Comparison of ENCODE assay signal across 8 mouse cellular contexts in genomic region chr10:79959412-79959811, GRCm38 (mm10). TPM values are rescaled to one million over a fixed set of nuclear protein-coding genes. Genes with fewer than 3 reads are reported as not detected.
DNase-seq lines count a peak whose midpoint lies in the region; ATAC-seq and TF ChIP-seq lines count a peak whose summit lies in the region.
"Not testable (repeated sequence)": the region's sequence is repeated elsewhere in the genome, so short reads cannot be mapped to it uniquely, and the experiment has no call there.

No protein-coding gene starts in this region.

- peak overlapping the region; percentile 98 for H3K4me3 ChIP-seq in embryonic facial prominence, embryonic 13.5 days
- H3K4me3 ChIP-seq in hindbrain, embryonic 14.5 days (replicated peaks; ENCODE audit: low read length) = not testable (repeated sequence)
- peak overlapping the region; percentile 84 for H3K4me3 ChIP-seq in kidney, embryonic 16.5 days (ENCODE audit: low read length)
- peak overlapping the region in 1 of 2 experiments; percentile 26; a peak in 1 of 4 replicates for H3K4me3 ChIP-seq in liver, embryonic 14.5 days (ENCODE audit: insufficient read depth in 1 of 2, low read depth in 2 of 2, low read length in 2 of 2)
- peak overlapping the region; percentile 75 for H3K4me3 ChIP-seq in midbrain, embryonic 13.5 days (replicated peaks)
- peak overlapping the region; percentile 98; the same call in 1 of the 2 replicates for H3K4me3 ChIP-seq in stomach, embryonic 15.5 days (replicated peaks)

- peaks cover 14% of the 10 kb centered on the region for H3K4me1 ChIP-seq in embryonic facial prominence, embryonic 13.5 days
- H3K4me1 ChIP-seq in hindbrain, embryonic 14.5 days (replicated peaks; ENCODE audit: control insufficient read depth, insufficient read depth, low read length); liver, embryonic 14.5 days (replicated peaks; ENCODE audit: control insufficient read depth in 2 of 2, insufficient read depth in 2 of 2, low read length in 1 of 2): not testable (repeated sequence)
- H3K4me1 ChIP-seq in kidney, embryonic 16.5 days (ENCODE audit: insufficient read depth, low read length) = peaks cover 20% of the 10 kb centered on the region
- peaks cover 14% of the 10 kb centered on the region for H3K4me1 ChIP-seq in midbrain, embryonic 13.5 days (replicated peaks)
- peaks cover 15% of the 10 kb centered on the region for H3K4me1 ChIP-seq in stomach, embryonic 15.5 days

- not testable (repeated sequence) for H3K9ac ChIP-seq in embryonic facial prominence, embryonic 13.5 days; hindbrain, embryonic 14.5 days; kidney, embryonic 16.5 days (replicated peaks; ENCODE audit: low read length); liver, embryonic 14.5 days (replicated peaks); midbrain, embryonic 13.5 days (replicated peaks); stomach, embryonic 15.5 days

- H3K27ac ChIP-seq in embryonic facial prominence, embryonic 13.5 days; hindbrain, embryonic 14.5 days; liver, embryonic 14.5 days; midbrain, embryonic 13.5 days; stomach, embryonic 15.5 days: not testable (repeated sequence)
- H3K27ac ChIP-seq in kidney, embryonic 16.5 days (ENCODE audit: low read length) = 0 out of 2 replicates have a peak overlapping the region, but pooled peaks have one; percentile 20

- 35% methylated on average over 10 of the region's 10 CpGs for WGBS in embryonic facial prominence, embryonic 13.5 days
- WGBS in hindbrain, embryonic 14.5 days = 34% methylated on average over 10 of the region's 10 CpGs
- WGBS in kidney, embryonic 16.5 days = 30% methylated on average over 10 of the region's 10 CpGs
- 29% methylated on average over 10 of the region's 10 CpGs for WGBS in liver, embryonic 14.5 days (ENCODE audit: insufficient replicate concordance)
- WGBS in midbrain, embryonic 13.5 days = 35% methylated on average over 10 of the region's 10 CpGs
- 29% methylated on average over 10 of the region's 10 CpGs for WGBS in stomach, embryonic 15.5 days

- TF ChIP-seq CTCF in liver, embryonic 14.5 days (IDR thresholded peaks at IDR 0.05; ENCODE audit: low read depth) = not testable (repeated sequence)

- not testable (repeated sequence) for H3K9me3 ChIP-seq in embryonic facial prominence, embryonic 13.5 days; hindbrain, embryonic 14.5 days (ENCODE audit: control insufficient read depth, low read length); kidney, embryonic 16.5 days (ENCODE audit: low read length); liver, embryonic 14.5 days (ENCODE audit: control insufficient read depth, low read length); midbrain, embryonic 13.5 days; stomach, embryonic 15.5 days

- DNase-seq in adipocyte (ENCODE audit: low spot score) = peak; percentile 50
- peak; percentile 52 to 77 for DNase-seq in heart, adult 18-20 months
- not testable (repeated sequence) for DNase-seq in hindbrain, embryonic 14.5 days (ENCODE audit: low spot score); liver, embryonic 14.5 days (ENCODE audit: low read depth in 3 of 3, low spot score in 3 of 3)

- peaks cover 31% of the 10 kb centered on the region for H3K36me3 ChIP-seq in embryonic facial prominence, embryonic 13.5 days
- peaks cover 31% of the 10 kb centered on the region for H3K36me3 ChIP-seq in hindbrain, embryonic 14.5 days (replicated peaks; ENCODE audit: control insufficient read depth, insufficient read depth)
- H3K36me3 ChIP-seq in kidney, embryonic 16.5 days (ENCODE audit: insufficient read depth, low read length) = peaks cover 21% of the 10 kb centered on the region
- not testable (repeated sequence) for H3K36me3 ChIP-seq in liver, embryonic 14.5 days (replicated peaks; ENCODE audit: control insufficient read depth, insufficient read depth, low read depth)
- H3K36me3 ChIP-seq in midbrain, embryonic 13.5 days = peaks cover 30% of the 10 kb centered on the region
- peaks cover 21% of the 10 kb centered on the region; the same call in 1 of the 2 replicates for H3K36me3 ChIP-seq in stomach, embryonic 15.5 days

- not testable (repeated sequence) for TF ChIP-seq EP300 in liver, embryonic 14.5 days (IDR thresholded peaks at IDR 0.05; ENCODE audit: low read depth)

- H3K4me2 ChIP-seq in embryonic facial prominence, embryonic 13.5 days = peak overlapping the region; percentile 89
- 0 out of 2 replicates have a peak overlapping the region, but pooled peaks have one; percentile 88 for H3K4me2 ChIP-seq in hindbrain, embryonic 14.5 days (replicated peaks)
- peak overlapping the region; percentile 20; the same call in 1 of the 2 replicates for H3K4me2 ChIP-seq in kidney, embryonic 16.5 days (replicated peaks; ENCODE audit: low read depth, low read length)
- peak overlapping the region; percentile 64 for H3K4me2 ChIP-seq in liver, embryonic 14.5 days (ENCODE audit: low read depth)
- H3K4me2 ChIP-seq in midbrain, embryonic 13.5 days (replicated peaks) = peak overlapping the region; percentile 19; the same call in 1 of the 2 replicates
- peak overlapping the region; percentile 89; the same call in 1 of the 2 replicates for H3K4me2 ChIP-seq in stomach, embryonic 15.5 days

- ATAC-seq in embryonic facial prominence, embryonic 13.5 days (ENCODE audit: insufficient number of reproducible peaks, insufficient read depth, low FRiP score, low TSS enrichment, low read depth); hindbrain, embryonic 14.5 days (ENCODE audit: low FRiP score); kidney, embryonic 16.5 days (ENCODE audit: low FRiP score, low TSS enrichment); liver, embryonic 14.5 days (ENCODE audit: insufficient read depth); midbrain, embryonic 13.5 days; stomach, embryonic 15.5 days (ENCODE audit: insufficient read depth, low FRiP score, low read depth): not testable (repeated sequence)

- H3K27me3 ChIP-seq in embryonic facial prominence, embryonic 13.5 days; hindbrain, embryonic 14.5 days (ENCODE audit: control insufficient read depth, insufficient read depth, low read length); kidney, embryonic 16.5 days (ENCODE audit: insufficient read depth, low read length); liver, embryonic 14.5 days (ENCODE audit: control insufficient read depth, insufficient read depth, low read length); midbrain, embryonic 13.5 days; stomach, embryonic 15.5 days (replicated peaks): not testable (repeated sequence)

RNA-seq across cellular contexts. Expression of gene Wdr18, which starts 0.5 kb away (rescaled TPM):
- 97.7 and 106 TPM in 2 replicates for polyA plus RNA-seq in embryonic facial prominence, embryonic 13.5 days (2015; fragmentation: Nextera tagmentation; extraction: Ambion mirVana)
- total RNA-seq in heart, adult 18-20 months (2021) = 10 to 100 TPM; 33.1 to 33.6 TPM
- polyA plus RNA-seq in hindbrain, embryonic 14.5 days (2014; fragmentation: Nextera tagmentation; extraction: Ambion mirVana) = 91.8 and 97.8 TPM in 2 replicates
- polyA plus RNA-seq in kidney, embryonic 16.5 days (2015; fragmentation: Nextera tagmentation; extraction: Ambion mirVana) = 101 and 113 TPM in 2 replicates
- polyA plus RNA-seq in liver, embryonic 14.5 days (2012; rRNA removed) = 22.3 and 24.7 TPM in 2 replicates
- polyA plus RNA-seq in liver, embryonic 14.5 days (2014; fragmentation: Nextera tagmentation; extraction: Ambion mirVana) = 58.4 TPM in 2 replicates
- polyA plus RNA-seq in midbrain, embryonic 13.5 days (2015; fragmentation: Nextera tagmentation; extraction: Ambion mirVana) = 76.7 and 78.4 TPM in 2 replicates
- 86.0 and 86.2 TPM in 2 replicates for polyA plus RNA-seq in stomach, embryonic 15.5 days (2015; fragmentation: Nextera tagmentation; extraction: Ambion mirVana)

RNA-seq across cellular contexts. Expression of gene Grin3b, which starts 11.1 kb away (rescaled TPM):
- polyA plus RNA-seq in embryonic facial prominence, embryonic 13.5 days (2015; fragmentation: Nextera tagmentation; extraction: Ambion mirVana) = 0.52 and 0.83 TPM in 2 replicates
- total RNA-seq in heart, adult 18-20 months (2021) = under 1 TPM; 0.57 to 0.67 TPM
- polyA plus RNA-seq in hindbrain, embryonic 14.5 days (2014; fragmentation: Nextera tagmentation; extraction: Ambion mirVana) = 0.30 and 0.33 TPM in 2 replicates
- polyA plus RNA-seq in kidney, embryonic 16.5 days (2015; fragmentation: Nextera tagmentation; extraction: Ambion mirVana) = 0.54 and 0.71 TPM in 2 replicates
- polyA plus RNA-seq in liver, embryonic 14.5 days (2012; rRNA removed) = 0.01 and 0.03 TPM in 2 replicates
- polyA plus RNA-seq in liver, embryonic 14.5 days (2014; fragmentation: Nextera tagmentation; extraction: Ambion mirVana) = 0.13 TPM in 1 of 2 replicates, not detected in the other
- polyA plus RNA-seq in midbrain, embryonic 13.5 days (2015; fragmentation: Nextera tagmentation; extraction: Ambion mirVana) = 0.24 and 0.57 TPM in 2 replicates
- polyA plus RNA-seq in stomach, embryonic 15.5 days (2015; fragmentation: Nextera tagmentation; extraction: Ambion mirVana) = 0.27 and 0.34 TPM in 2 replicates

RNA-seq across cellular contexts. Expression of gene Tmem259, which starts 24.7 kb away (rescaled TPM):
- polyA plus RNA-seq in embryonic facial prominence, embryonic 13.5 days (2015; fragmentation: Nextera tagmentation; extraction: Ambion mirVana) = 15.4 and 17.0 TPM in 2 replicates
- total RNA-seq in heart, adult 18-20 months (2021) = 100 to 1,000 TPM; 120 TPM
- polyA plus RNA-seq in hindbrain, embryonic 14.5 days (2014; fragmentation: Nextera tagmentation; extraction: Ambion mirVana) = 22.6 and 22.8 TPM in 2 replicates
- 10.8 and 11.2 TPM in 2 replicates for polyA plus RNA-seq in kidney, embryonic 16.5 days (2015; fragmentation: Nextera tagmentation; extraction: Ambion mirVana)
- 59.7 and 79.7 TPM in 2 replicates for polyA plus RNA-seq in liver, embryonic 14.5 days (2012; rRNA removed)
- 5.9 and 8.6 TPM in 2 replicates for polyA plus RNA-seq in liver, embryonic 14.5 days (2014; fragmentation: Nextera tagmentation; extraction: Ambion mirVana)
- polyA plus RNA-seq in midbrain, embryonic 13.5 days (2015; fragmentation: Nextera tagmentation; extraction: Ambion mirVana) = 13.7 and 16.7 TPM in 2 replicates
- 20.6 and 21.3 TPM in 2 replicates for polyA plus RNA-seq in stomach, embryonic 15.5 days (2015; fragmentation: Nextera tagmentation; extraction: Ambion mirVana)

RNA-seq across cellular contexts. Expression of gene Cnn2, which starts 29.0 kb away (rescaled TPM):
- polyA plus RNA-seq in embryonic facial prominence, embryonic 13.5 days (2015; fragmentation: Nextera tagmentation; extraction: Ambion mirVana) = 298 and 319 TPM in 2 replicates
- total RNA-seq in heart, adult 18-20 months (2021) = 10 to 100 TPM; 28.3 to 32.6 TPM
- polyA plus RNA-seq in hindbrain, embryonic 14.5 days (2014; fragmentation: Nextera tagmentation; extraction: Ambion mirVana) = 28.4 and 37.6 TPM in 2 replicates
- polyA plus RNA-seq in kidney, embryonic 16.5 days (2015; fragmentation: Nextera tagmentation; extraction: Ambion mirVana) = 309 and 332 TPM in 2 replicates
- 14.3 and 15.8 TPM in 2 replicates for polyA plus RNA-seq in liver, embryonic 14.5 days (2012; rRNA removed)
- 33.8 and 39.7 TPM in 2 replicates for polyA plus RNA-seq in liver, embryonic 14.5 days (2014; fragmentation: Nextera tagmentation; extraction: Ambion mirVana)
- polyA plus RNA-seq in midbrain, embryonic 13.5 days (2015; fragmentation: Nextera tagmentation; extraction: Ambion mirVana) = 29.5 and 37.1 TPM in 2 replicates
- polyA plus RNA-seq in stomach, embryonic 15.5 days (2015; fragmentation: Nextera tagmentation; extraction: Ambion mirVana) = 274 and 279 TPM in 2 replicates

RNA-seq across cellular contexts. Expression of gene Arid3a, which starts 32.6 kb away (rescaled TPM):
- 5.3 and 6.9 TPM in 2 replicates for polyA plus RNA-seq in embryonic facial prominence, embryonic 13.5 days (2015; fragmentation: Nextera tagmentation; extraction: Ambion mirVana)
- total RNA-seq in heart, adult 18-20 months (2021) = 1 to 10 TPM; 1.0 to 1.1 TPM
- polyA plus RNA-seq in hindbrain, embryonic 14.5 days (2014; fragmentation: Nextera tagmentation; extraction: Ambion mirVana) = 3.4 and 3.8 TPM in 2 replicates
- polyA plus RNA-seq in kidney, embryonic 16.5 days (2015; fragmentation: Nextera tagmentation; extraction: Ambion mirVana) = 5.5 and 9.2 TPM in 2 replicates
- polyA plus RNA-seq in liver, embryonic 14.5 days (2012; rRNA removed) = 5.5 and 6.4 TPM in 2 replicates
- 3.4 and 3.9 TPM in 2 replicates for polyA plus RNA-seq in liver, embryonic 14.5 days (2014; fragmentation: Nextera tagmentation; extraction: Ambion mirVana)
- 3.8 and 3.9 TPM in 2 replicates for polyA plus RNA-seq in midbrain, embryonic 13.5 days (2015; fragmentation: Nextera tagmentation; extraction: Ambion mirVana)
- polyA plus RNA-seq in stomach, embryonic 15.5 days (2015; fragmentation: Nextera tagmentation; extraction: Ambion mirVana) = 9.8 and 10.0 TPM in 2 replicates

Comparison
In these comparisons a context has a peak if more than half of its experiments do, and no peak if none do; other contexts are left out.
1. H3K4me2 ChIP-seq: peak in every context shown above with its lines; median percentile 89 in embryonic facial prominence, embryonic 13.5 days; 89 in stomach, embryonic 15.5 days; 88 in hindbrain, embryonic 14.5 days; 64 in liver, embryonic 14.5 days; 20 in kidney, embryonic 16.5 days; 19 in midbrain, embryonic 13.5 days.